Mouse (Mus musculus): ENCODE data around the gene Pam. TPM values are rescaled to one million over a fixed set of nuclear protein-coding genes. Genes with fewer than 3 reads are reported as not detected.
A peak's percentile ranks its signal among the peaks of the same experiment; 100 is the strongest.

Pam gene
- total RNA-seq (2021): 100 to 1,000 TPM; 108 to 114 TPM

- intact Hi-C loops (cut with DNase I): no loop called here
- DNase-seq: peak; percentile 74
Observed at GRCm38 (mm10) chr1:98095246-98095990, at the start of gene Pam. Gene Pam (minus strand): TSS chr1:98095646.

GRCm38 (mm10) chr1:98144845-98145244 lies 49.4 kb upstream of the Pam start:
- peak; percentile 2 for DNase-seq
- intact Hi-C loops (cut with DNase I): no loop called here

GRCm38 (mm10) chr1:98131244-98131643 lies 35.8 kb upstream of the Pam start:
- DNase-seq: no peak
- intact Hi-C loops (cut with DNase I): no loop called here

GRCm38 (mm10) chr1:98129561-98130347 lies 34.3 kb upstream of the Pam start:
- intact Hi-C loops (cut with DNase I): no loop called here
- DNase-seq: no peak

GRCm38 (mm10) chr1:98129111-98129510 lies 33.7 kb upstream of the Pam start:
- intact Hi-C loops (cut with DNase I): no loop called here
- DNase-seq: no peak

GRCm38 (mm10) chr1:98128338-98129096 lies 33.1 kb upstream of the Pam start:
- intact Hi-C loops (cut with DNase I): no loop called here
- DNase-seq: no peak

GRCm38 (mm10) chr1:98126268-98126667 lies 30.8 kb upstream of the Pam start:
- intact Hi-C loops (cut with DNase I): no loop called here
- DNase-seq: no peak

- intact Hi-C loops (cut with DNase I): no loop called here
- no peak for DNase-seq
Observed at GRCm38 (mm10) chr1:98124727-98125126, 29.3 kb upstream of the Pam start.

- DNase-seq: no peak
- intact Hi-C loops (cut with DNase I): no loop called here
Observed at GRCm38 (mm10) chr1:98119595-98119994, 24.1 kb upstream of the Pam start.

GRCm38 (mm10) chr1:98107599-98107998 lies 12.2 kb upstream of the Pam start:
- no peak for DNase-seq
- intact Hi-C loops (cut with DNase I): no loop called here

- DNase-seq: no peak
- intact Hi-C loops (cut with DNase I): no loop called here
Observed at GRCm38 (mm10) chr1:98099441-98099840, 4.0 kb upstream of the Pam start.

- no peak for DNase-seq
- intact Hi-C loops (cut with DNase I): no loop called here
Observed at GRCm38 (mm10) chr1:98097957-98098729, 2.7 kb upstream of the Pam start.

- no peak for DNase-seq
- intact Hi-C loops (cut with DNase I): no loop called here
Observed at GRCm38 (mm10) chr1:98096396-98096935, 1.0 kb upstream of the Pam start.

- intact Hi-C loops (cut with DNase I): no loop called here
- no peak for DNase-seq
Observed at GRCm38 (mm10) chr1:98095991-98096330, 515 bp upstream of the Pam start.

- intact Hi-C loops (cut with DNase I): no loop called here
- DNase-seq: peak; percentile 53
Observed at GRCm38 (mm10) chr1:98094811-98095245, 618 bp downstream of the Pam start.

- intact Hi-C loops (cut with DNase I): no loop called here
- DNase-seq: no peak
Observed at GRCm38 (mm10) chr1:98089336-98089975, 6.0 kb downstream of the Pam start.

- intact Hi-C loops (cut with DNase I): no loop called here
- no peak for DNase-seq
Observed at GRCm38 (mm10) chr1:98086456-98086855, 9.0 kb downstream of the Pam start.

- no peak for DNase-seq
- intact Hi-C loops (cut with DNase I): no loop called here
Observed at GRCm38 (mm10) chr1:98084596-98085274, 10.7 kb downstream of the Pam start.

GRCm38 (mm10) chr1:98083508-98083907 lies 11.9 kb downstream of the Pam start:
- intact Hi-C loops (cut with DNase I): no loop called here
- no peak for DNase-seq

Data from left cerebral cortex, postnatal 4 days (tissue).